In genomic region chr9:46434700-46435099, GRCm38 (mm10) we compare ENCODE assay signal across 10 mouse cellular contexts.
DNase-seq lines count a peak whose midpoint lies in the region; ATAC-seq and TF ChIP-seq lines count a peak whose summit lies in the region.
"Had no signal": no experiment of that assay in that cellular context is flagged by ENCODE, and none has a peak within 500 bp of the region (broad histone marks: within the 10 kb centered on the region; RNA-seq: fewer than 3 reads in every experiment).

No protein-coding gene starts in this region.

- 0 out of 2 replicates have a peak, but pooled peaks cover 6% of the 10 kb centered on the region for H3K9me3 ChIP-seq in heart, embryonic 10.5 days
- H3K9me3 ChIP-seq in kidney, embryonic 15.5 days (replicated peaks), result 0 out of 2 replicates have a peak, but pooled peaks cover 7% of the 10 kb centered on the region

- H3K9ac ChIP-seq in kidney, embryonic 15.5 days, result no peak overlapping the region

- no peak overlapping the region for H3K27ac ChIP-seq in cerebellum, adult 2 months (ENCODE audit: insufficient read depth, low read length)
- no peak overlapping the region for H3K27ac ChIP-seq in heart, embryonic 10.5 days
- H3K27ac ChIP-seq in kidney, embryonic 15.5 days, result no peak overlapping the region

- H3K27me3 ChIP-seq in cerebellum, adult 2 months (ENCODE audit: control insufficient read depth, insufficient read depth, low read length), result no peaks in the 10 kb centered on the region
- peaks cover 60% of the 10 kb centered on the region for H3K27me3 ChIP-seq in heart, embryonic 10.5 days (ENCODE audit: insufficient read depth, poor library complexity, severe bottlenecking)
- H3K27me3 ChIP-seq in kidney, embryonic 15.5 days, result no peaks in the 10 kb centered on the region

- peak; percentile 50 for DNase-seq in R1 (ENCODE audit: low read depth, low spot score)
- DNase-seq in cerebellum, adult 2 months, result peak; percentile 71 to 79
- peak; percentile 93 for DNase-seq in layer of hippocampus, adult 11-12 months (ENCODE audit: low spot score)
- peak; percentile 42 to 94 for DNase-seq in left cerebral cortex, adult 9 months (ENCODE audit: low spot score in 2 of 2)
- no peak for DNase-seq in heart, embryonic 10.5 days (ENCODE audit: low spot score)
- no peak for DNase-seq in heart, postnatal 4 days
- no peak for DNase-seq in yolk sac, embryonic 10.5 days (ENCODE audit: low spot score)
- DNase-seq: heart, adult 18-20 months; kidney, postnatal 4 days had no signal

- no peak overlapping the region for H3K4me2 ChIP-seq in kidney, embryonic 15.5 days

- H3K4me1 ChIP-seq in cerebellum, adult 2 months (ENCODE audit: control insufficient read depth, insufficient read depth, low read length), result no peaks in the 10 kb centered on the region
- no peaks in the 10 kb centered on the region for H3K4me1 ChIP-seq in heart, embryonic 10.5 days
- H3K4me1 ChIP-seq in kidney, embryonic 15.5 days, result no peaks in the 10 kb centered on the region

- no peak for ATAC-seq in kidney, embryonic 15.5 days (replicated peaks; ENCODE audit: low FRiP score)

- WGBS in cerebellum, adult 2 months, result 12% methylated on average over 3 of the region's 3 CpGs
- WGBS in heart, embryonic 10.5 days, result 81% methylated on average over 3 of the region's 3 CpGs
- 88% methylated on average over 3 of the region's 3 CpGs for WGBS in kidney, embryonic 15.5 days

- H3K4me3 ChIP-seq in cerebellum, adult 2 months (replicated peaks; ENCODE audit: insufficient read depth, low read depth, low read length), result no peak overlapping the region
- H3K4me3 ChIP-seq in heart, embryonic 10.5 days, result no peak overlapping the region
- no peak overlapping the region for H3K4me3 ChIP-seq in kidney, embryonic 15.5 days (replicated peaks)

- TF ChIP-seq CTCF in cerebellum, adult 2 months (IDR thresholded peaks at IDR 0.05; ENCODE audit: borderline replicate concordance, insufficient read depth, low read depth, low read length), result no peak

- TF ChIP-seq POLR2A in cerebellum, adult 2 months (IDR thresholded peaks at IDR 0.05; ENCODE audit: borderline replicate concordance, insufficient read depth, low read length), result no peak

- H3K36me3 ChIP-seq in heart, embryonic 10.5 days, result no peaks in the 10 kb centered on the region
- no peaks in the 10 kb centered on the region for H3K36me3 ChIP-seq in kidney, embryonic 15.5 days

Comparison
In these comparisons a context has a peak if more than half of its experiments do, and no peak if none do; other contexts are left out.
1. DNase-seq: peak in R1 (single experiment), cerebellum, adult 2 months (2 of 2), layer of hippocampus, adult 11-12 months (single experiment) and left cerebral cortex, adult 9 months (2 of 2); none in heart, embryonic 10.5 days (single experiment), heart, postnatal 4 days (single experiment) and yolk sac, embryonic 10.5 days (single experiment).